Mouse (Mus musculus) Muller cell, postnatal 12 days (primary cell): ENCODE measurements around the gene Kcne4.
"Not testable (repeated sequence)": the region's sequence is repeated elsewhere in the genome, so short reads cannot be mapped to it uniquely, and the experiment has no call there.

ENCODE experiments used
- DNase-seq: peaks from one replicate; pipeline ENCODE4 v3.0.0-alpha.2; 2015; ENCODE audit errors: inconsistent ontology term

Gene Kcne4

GRCm38 (mm10) chr1:78816639-78817038 is at the start of gene Kcne4:
Kcne4 (plus strand) TSS chr1:78816758.
- DNase-seq = no peak

GRCm38 (mm10) chr1:78781899-78782298 is 34.7 kb upstream of the Kcne4 start:
- DNase-seq = peak; percentile 24

GRCm38 (mm10) chr1:78784936-78785335 is 31.6 kb upstream of the Kcne4 start:
- not testable (repeated sequence) for DNase-seq

GRCm38 (mm10) chr1:78789744-78790143 is 26.8 kb upstream of the Kcne4 start:
- DNase-seq = peak; percentile 81

GRCm38 (mm10) chr1:78807428-78807827 is 9.1 kb upstream of the Kcne4 start:
- no peak for DNase-seq

GRCm38 (mm10) chr1:78809819-78810218 is 6.7 kb upstream of the Kcne4 start:
- DNase-seq = no peak

- DNase-seq = no peak
These were observed 5.7 kb upstream of the Kcne4 start for GRCm38 (mm10) chr1:78810904-78811303.

GRCm38 (mm10) chr1:78811975-78812490 is 4.5 kb upstream of the Kcne4 start:
- peak; percentile 86 for DNase-seq

GRCm38 (mm10) chr1:78817756-78818155 is 1.2 kb downstream of the Kcne4 start:
- DNase-seq = no peak

GRCm38 (mm10) chr1:78818630-78819526 is 2.3 kb downstream of the Kcne4 start:
- no peak for DNase-seq

- DNase-seq = peak; percentile 24
These were observed 3.0 kb downstream of the Kcne4 start for GRCm38 (mm10) chr1:78819592-78819991.

GRCm38 (mm10) chr1:78820176-78820575 is 3.6 kb downstream of the Kcne4 start:
- no peak for DNase-seq

GRCm38 (mm10) chr1:78821111-78821510 is 4.6 kb downstream of the Kcne4 start:
- DNase-seq = no peak

- DNase-seq = no peak
These were observed 5.3 kb downstream of the Kcne4 start for GRCm38 (mm10) chr1:78821733-78822430.

GRCm38 (mm10) chr1:78825246-78825645 is 8.7 kb downstream of the Kcne4 start:
- DNase-seq = no peak

GRCm38 (mm10) chr1:78838468-78838867 is 21.9 kb downstream of the Kcne4 start:
- peak; percentile 99 for DNase-seq

- no peak for DNase-seq
These were observed 24.2 kb downstream of the Kcne4 start for GRCm38 (mm10) chr1:78840769-78841168.

- DNase-seq = no peak
These were observed 29.1 kb downstream of the Kcne4 start for GRCm38 (mm10) chr1:78845661-78846060.

- DNase-seq = no peak
These were observed 29.9 kb downstream of the Kcne4 start for GRCm38 (mm10) chr1:78846471-78846870.

- DNase-seq = peak; percentile 91
These were observed 36.0 kb downstream of the Kcne4 start for GRCm38 (mm10) chr1:78852408-78853093.

GRCm38 (mm10) chr1:78853094-78853445 is 36.5 kb downstream of the Kcne4 start:
- no peak for DNase-seq

GRCm38 (mm10) chr1:78854306-78854705 is 37.7 kb downstream of the Kcne4 start:
- no peak for DNase-seq
